In the genomic region with DNA sequence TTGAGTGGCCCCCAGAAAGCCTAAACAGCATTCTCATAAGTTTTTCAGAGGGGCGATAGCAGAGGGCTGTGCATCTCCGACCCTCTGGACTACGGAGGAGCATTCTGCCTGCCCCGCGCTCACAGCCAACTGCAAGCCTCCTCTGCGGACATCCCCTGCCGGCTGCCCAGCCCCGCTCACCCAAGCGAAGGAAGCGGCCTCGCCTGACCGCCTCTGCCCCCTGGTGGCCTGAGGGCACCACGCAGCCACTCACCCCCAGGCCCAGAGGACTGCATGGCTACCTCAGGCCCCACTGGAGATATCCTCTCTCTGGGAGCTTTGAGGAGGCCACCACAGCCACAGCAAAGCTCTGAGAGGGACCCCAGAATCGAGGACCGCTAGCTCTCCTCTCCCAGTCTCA, we compare ENCODE assay signal across 8 mouse cellular contexts. TPM values are rescaled to one million over a fixed set of nuclear protein-coding genes. Genes with fewer than 3 reads are reported as not detected.
DNase-seq lines count a peak whose midpoint lies in the region; ATAC-seq and TF ChIP-seq lines count a peak whose summit lies in the region.

No protein-coding gene starts in this region.

- TF ChIP-seq CTCF in spleen, adult 2 months (IDR thresholded peaks at IDR 0.05; ENCODE audit: extremely low read depth, insufficient read depth, insufficient read length, insufficient replicate concordance) = peak; percentile 91

- peaks cover 15% of the 10 kb centered on the region for H3K4me1 ChIP-seq in intestine, embryonic 14.5 days (replicated peaks; ENCODE audit: control insufficient read depth, insufficient read depth, low read length)
- peaks cover 8% of the 10 kb centered on the region for H3K4me1 ChIP-seq in limb, embryonic 11.5 days (ENCODE audit: control insufficient read depth, insufficient read depth, low read length)
- peaks cover 33% of the 10 kb centered on the region for H3K4me1 ChIP-seq in midbrain, embryonic 12.5 days
- H3K4me1 ChIP-seq in spleen, adult 2 months (ENCODE audit: control insufficient read depth, insufficient read depth, insufficient read length) = no peaks in the 10 kb centered on the region; the same call in 1 of the 2 replicates

- no peaks in the 10 kb centered on the region for H3K9me3 ChIP-seq in intestine, embryonic 14.5 days (ENCODE audit: control insufficient read depth, low read length)
- H3K9me3 ChIP-seq in limb, embryonic 11.5 days (ENCODE audit: control insufficient read depth, low read length) = no peaks in the 10 kb centered on the region
- no peaks in the 10 kb centered on the region for H3K9me3 ChIP-seq in midbrain, embryonic 12.5 days

- H3K9ac ChIP-seq in intestine, embryonic 14.5 days (ENCODE audit: low read length) = no peak overlapping the region
- H3K9ac ChIP-seq in limb, embryonic 11.5 days (ENCODE audit: low read length) = no peak overlapping the region
- no peak overlapping the region for H3K9ac ChIP-seq in midbrain, embryonic 12.5 days (replicated peaks)

- peak; percentile 51 for ATAC-seq in intestine, embryonic 14.5 days (replicated peaks; ENCODE audit: low FRiP score, low TSS enrichment, low read depth)
- peak; percentile 36; the same call in 1 of the 2 replicates for ATAC-seq in limb, embryonic 11.5 days (ENCODE audit: insufficient number of reproducible peaks, low FRiP score, low TSS enrichment, low read depth)
- peak; percentile 87 for ATAC-seq in midbrain, embryonic 12.5 days (ENCODE audit: low FRiP score, low read depth)
- ATAC-seq in activated CD4-positive, CD25-positive, alpha-beta regulatory T cell, adult 4 months = no peak

- no peak for TF ChIP-seq POLR2A in spleen, adult 2 months (IDR thresholded peaks at IDR 0.05; ENCODE audit: low read depth, low read length)

- H3K27ac ChIP-seq in intestine, embryonic 14.5 days (ENCODE audit: low read depth) = no peak overlapping the region
- H3K27ac ChIP-seq in limb, embryonic 11.5 days (replicated peaks; ENCODE audit: low read depth, low read length) = no peak overlapping the region
- peak overlapping the region; percentile 66 for H3K27ac ChIP-seq in midbrain, embryonic 12.5 days (replicated peaks)
- H3K27ac ChIP-seq in spleen, adult 2 months (ENCODE audit: insufficient read depth, low read length) = no peak overlapping the region

- H3K4me3 ChIP-seq in intestine, embryonic 14.5 days (ENCODE audit: low read depth, low read length) = no peak overlapping the region
- no peak overlapping the region for H3K4me3 ChIP-seq in limb, embryonic 11.5 days (ENCODE audit: low read depth, low read length)
- H3K4me3 ChIP-seq in midbrain, embryonic 12.5 days = no peak overlapping the region
- no peak overlapping the region for H3K4me3 ChIP-seq in spleen, adult 2 months (ENCODE audit: extremely low read depth, insufficient read depth, insufficient read length)

- WGBS in intestine, embryonic 14.5 days = 6% methylated on average over 15 of the region's 15 CpGs
- WGBS in limb, embryonic 11.5 days = 3% methylated on average over 15 of the region's 15 CpGs
- WGBS in midbrain, embryonic 12.5 days = 4% methylated on average over 15 of the region's 15 CpGs
- 8% methylated on average over 15 of the region's 15 CpGs for WGBS in spleen, adult 2 months

- no peaks in the 10 kb centered on the region for H3K36me3 ChIP-seq in intestine, embryonic 14.5 days (ENCODE audit: control insufficient read depth, insufficient read depth, low read length)
- no peaks in the 10 kb centered on the region; the same call in 1 of the 2 replicates for H3K36me3 ChIP-seq in limb, embryonic 11.5 days (ENCODE audit: control insufficient read depth, insufficient read depth, low read length)
- H3K36me3 ChIP-seq in midbrain, embryonic 12.5 days = no peaks in the 10 kb centered on the region
- H3K36me3 ChIP-seq in spleen, adult 2 months (ENCODE audit: control insufficient read depth, insufficient read depth, low read length) = no peaks in the 10 kb centered on the region

- peak overlapping the region; percentile 18; the same call in 1 of the 2 replicates for H3K4me2 ChIP-seq in intestine, embryonic 14.5 days (ENCODE audit: low read length)
- H3K4me2 ChIP-seq in limb, embryonic 11.5 days (ENCODE audit: low read depth, severe bottlenecking) = peak overlapping the region; percentile 26
- peak overlapping the region; percentile 39 for H3K4me2 ChIP-seq in midbrain, embryonic 12.5 days (replicated peaks)

- peak; percentile 92 for DNase-seq in adrenal gland, postnatal 10 days
- DNase-seq in embryo, embryonic 10.5 days (ENCODE audit: low spot score) = peak; percentile 87
- peak; percentile 87 to 88 for DNase-seq in gastrocnemius, postnatal 4 days (ENCODE audit: low spot score in 2 of 2)
- DNase-seq in intestine, embryonic 14.5 days (ENCODE audit: low spot score) = peak; percentile 95
- peak; percentile 92 for DNase-seq in limb, embryonic 11.5 days (ENCODE audit: low spot score)
- DNase-seq in spleen, adult 2 months (ENCODE audit: low read depth in 1 of 2, low spot score in 2 of 2) = peak in 1 of 2 experiments; percentile 65

- 0 out of 2 replicates have a peak, but pooled peaks cover 4% of the 10 kb centered on the region for H3K27me3 ChIP-seq in intestine, embryonic 14.5 days (replicated peaks; ENCODE audit: control insufficient read depth, insufficient read depth, low read length)
- H3K27me3 ChIP-seq in limb, embryonic 11.5 days (ENCODE audit: control insufficient read depth, insufficient read depth, low read length) = no peaks in the 10 kb centered on the region
- peaks cover 24% of the 10 kb centered on the region for H3K27me3 ChIP-seq in midbrain, embryonic 12.5 days
- no peaks in the 10 kb centered on the region for H3K27me3 ChIP-seq in spleen, adult 2 months (ENCODE audit: control insufficient read depth, insufficient read depth, low read length)

RNA-seq across cellular contexts. Expression of gene Dlk1, which starts 58.8 kb away (rescaled TPM):
- 100 to 1,000 TPM; 470 to 498 TPM for total RNA-seq in adrenal gland, postnatal 10 days (2021)
- total RNA-seq in gastrocnemius, postnatal 4 days (2021) = 1,000 to 10,000 TPM; 4,057 to 4,187 TPM
- 398 and 437 TPM in 2 replicates for polyA plus RNA-seq in intestine, embryonic 14.5 days (2014; fragmentation: Nextera tagmentation; extraction: Ambion mirVana)
- 95.6 and 121 TPM in 2 replicates for polyA plus RNA-seq in limb, embryonic 11.5 days (2014; fragmentation: Nextera tagmentation; extraction: Ambion mirVana)
- polyA plus RNA-seq in midbrain, embryonic 12.5 days (2016; fragmentation: Nextera tagmentation; extraction: Ambion mirVana) = 87.5 and 95.9 TPM in 2 replicates
- polyA plus RNA-seq in spleen, adult 2 months (2012; rRNA removed) = 0.29 and 0.75 TPM in 2 replicates
- polyA plus RNA-seq in activated CD4-positive, CD25-positive, alpha-beta regulatory T cell, adult 4 months (2017; shearing (Covaris generic)) = not detected

Comparison
In these comparisons a context has a peak if more than half of its experiments do, and no peak if none do; other contexts are left out.
1. RNA of gene Dlk1, which starts 58.8 kb away (polyA plus RNA-seq): 398 to 437 TPM in intestine, embryonic 14.5 days, 95.6 to 121 TPM in limb, embryonic 11.5 days and 87.5 to 95.9 TPM in midbrain, embryonic 12.5 days; 0.29 to 0.75 TPM in spleen, adult 2 months and not detected in activated CD4-positive, CD25-positive, alpha-beta regulatory T cell, adult 4 months; every median in the first group is over 10 times any median in the second.
2. Peak in every context shown above with its lines, with median percentiles within 50 percentile points of each other: H3K4me2 ChIP-seq.